Mouse (Mus musculus) frontal cortex, postnatal 10 days (tissue): ENCODE results near the gene Lipa.
A peak's percentile ranks its signal among the peaks of the same experiment; 100 is the strongest.

ENCODE experiments used
- DNase-seq, 2 experiments: peaks; one replicate each; pipeline ENCODE4 v3.0.0; 2022; ENCODE audit warnings: low spot score in 2 of 2, mixed read lengths in 1 of 2

Gene Lipa

GRCm38 (mm10) chr19:34523106-34523725, 4.1 kb downstream of the Lipa start:
- no peak for DNase-seq

DNA sequence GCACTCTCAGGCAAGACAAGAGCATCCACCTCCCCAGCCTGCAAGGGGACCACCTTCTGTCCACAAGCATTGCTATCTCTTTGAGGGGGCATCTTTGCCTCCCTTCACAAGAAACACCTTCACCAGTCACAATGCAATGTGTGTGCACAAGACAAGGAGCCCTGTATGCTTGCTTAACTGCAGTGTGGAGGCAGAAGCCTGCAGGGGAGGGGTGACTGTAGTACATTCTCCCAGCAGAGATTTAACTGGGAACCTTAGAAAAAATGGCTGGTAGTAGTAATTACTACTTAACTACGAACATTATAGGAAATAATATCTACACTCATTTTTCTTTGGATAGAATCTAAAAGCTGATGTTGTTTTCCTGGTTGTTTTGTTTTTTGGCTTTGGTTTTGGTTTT, 5.3 kb downstream of the Lipa start:
- DNase-seq = no peak

- DNase-seq = no peak
Observed at GRCm38 (mm10) chr19:34521361-34521760, 5.9 kb downstream of the Lipa start.

DNA sequence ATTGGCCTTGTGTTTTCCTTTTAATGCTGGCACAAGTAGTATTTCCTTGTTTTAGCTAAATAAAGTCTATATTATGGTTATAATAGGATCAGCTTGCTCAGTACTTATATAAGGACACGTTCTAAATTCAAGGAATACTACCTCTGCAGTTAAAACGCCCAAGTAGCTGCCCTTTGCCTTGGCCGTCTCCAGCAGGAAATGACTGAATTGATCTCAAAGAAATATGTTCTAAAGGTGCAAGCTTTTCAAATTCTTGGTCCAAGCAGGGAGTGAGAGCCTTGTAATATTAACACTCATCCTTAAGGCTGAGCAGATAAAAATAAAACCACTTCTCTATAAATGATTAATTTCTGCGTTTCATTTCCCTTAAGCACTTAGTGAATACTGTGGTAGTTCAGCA, 7.2 kb downstream of the Lipa start:
- DNase-seq = no peak

- DNase-seq = no peak
Observed at GRCm38 (mm10) chr19:34519646-34520045, 7.6 kb downstream of the Lipa start.

GRCm38 (mm10) chr19:34518786-34519185, 8.5 kb downstream of the Lipa start:
- no peak for DNase-seq

GRCm38 (mm10) chr19:34517812-34518594, 9.3 kb downstream of the Lipa start:
- DNase-seq = no peak

DNA sequence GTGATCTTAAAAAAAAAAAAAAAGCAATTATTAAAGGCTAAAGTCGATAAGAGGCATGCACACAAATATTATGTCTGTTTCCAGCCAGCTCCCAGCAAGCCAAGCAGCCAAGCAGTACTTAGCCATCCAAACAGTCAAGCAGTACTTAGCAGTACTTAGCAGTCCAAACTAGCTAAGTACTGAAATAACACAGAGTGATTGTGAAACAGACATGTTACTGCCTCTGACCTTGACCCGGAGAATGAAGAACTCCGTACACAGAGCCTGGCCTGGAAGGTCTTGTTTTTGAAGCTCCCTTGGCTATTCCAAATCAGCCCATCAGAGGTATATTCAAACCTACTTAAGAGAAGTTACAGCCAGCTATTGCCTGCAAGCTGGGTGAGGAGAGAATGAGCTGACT, 10.1 kb downstream of the Lipa start:
- DNase-seq = no peak

GRCm38 (mm10) chr19:34516346-34516745, 10.9 kb downstream of the Lipa start:
- no peak for DNase-seq

DNA sequence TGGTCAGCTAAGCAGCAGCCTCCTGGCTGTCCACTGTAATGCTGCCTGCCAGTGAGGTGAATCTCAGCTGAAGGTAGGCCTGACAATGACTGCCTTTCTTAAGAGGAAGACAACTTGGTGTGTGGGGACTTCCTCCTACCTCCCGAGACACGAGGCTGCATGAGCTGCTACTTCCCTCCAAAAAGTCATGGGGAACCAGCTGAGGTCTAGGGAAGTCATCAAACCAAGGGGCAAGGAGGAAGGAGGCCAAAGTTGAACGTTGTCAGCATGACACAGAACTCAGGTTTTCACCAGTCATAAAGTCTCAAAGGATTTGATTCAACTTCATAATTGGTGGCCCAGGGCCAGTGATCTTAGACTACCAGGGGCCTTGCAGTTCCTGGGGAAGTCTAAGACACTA, 11.6 kb downstream of the Lipa start:
- DNase-seq = no peak

DNA sequence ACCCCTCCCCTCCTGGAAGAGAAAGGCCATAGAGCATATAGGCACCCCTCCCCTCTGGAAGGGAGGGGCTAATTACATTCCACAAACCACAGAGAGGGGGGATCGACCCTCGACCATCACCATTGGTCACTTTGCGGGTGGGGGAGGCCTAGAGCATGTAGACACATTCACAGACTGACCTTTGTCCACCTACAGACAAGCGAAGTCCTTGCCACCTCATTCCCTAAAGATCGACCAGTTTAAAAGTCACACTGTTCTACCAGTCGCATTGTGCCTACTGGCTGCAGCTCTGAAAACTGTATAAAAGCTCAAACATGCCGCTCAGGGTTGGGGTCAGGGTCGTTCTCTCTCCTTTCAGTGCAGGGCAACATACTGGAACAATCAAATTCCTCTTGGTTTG, 15.7 kb downstream of the Lipa start:
- no peak for DNase-seq

DNA sequence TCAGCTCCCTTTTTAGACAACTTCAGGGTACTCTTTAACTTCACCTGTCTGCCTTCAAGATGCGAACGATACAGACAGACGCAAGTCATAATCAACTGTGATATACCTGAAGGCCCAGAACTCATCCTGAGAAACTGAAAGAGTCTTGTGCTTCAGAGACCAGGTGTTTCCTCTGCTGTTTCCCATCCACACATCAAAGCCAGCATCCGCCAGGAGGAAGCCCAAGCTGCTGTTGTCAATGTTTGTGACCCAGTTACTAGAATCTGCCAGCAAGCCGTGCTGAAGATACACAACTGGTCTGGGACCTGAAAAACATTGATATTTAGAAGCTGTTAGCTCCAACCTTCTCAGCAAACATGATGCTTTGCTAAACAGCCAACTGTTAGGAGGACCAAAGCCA, 16.6 kb downstream of the Lipa start:
- no peak for DNase-seq

DNA sequence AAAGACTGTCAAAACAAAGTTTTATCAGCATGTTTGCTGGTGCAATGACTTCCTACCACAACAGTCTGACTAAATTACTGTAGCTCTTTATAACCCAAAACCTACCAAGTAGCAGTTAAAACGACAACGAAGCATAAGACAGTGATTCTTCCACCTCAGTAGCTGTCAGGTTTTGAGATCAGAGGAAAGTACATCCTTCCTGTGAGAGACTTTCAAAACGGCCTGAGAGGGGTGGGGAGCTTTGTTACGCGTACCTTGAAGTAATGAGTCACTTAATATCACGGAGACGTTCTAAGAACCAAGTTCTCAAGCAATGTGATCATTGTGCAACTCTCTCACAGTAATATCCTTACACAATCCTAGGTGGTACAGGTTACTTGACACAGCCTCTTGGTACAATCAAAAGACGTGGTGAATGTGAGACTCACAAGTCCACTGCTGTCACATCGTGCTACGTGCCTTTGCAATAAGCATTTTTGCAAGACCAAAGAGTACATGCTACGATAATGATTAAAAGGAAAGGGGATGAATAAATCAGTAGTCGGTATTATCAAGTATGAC, 22.0 kb downstream of the Lipa start:
- DNase-seq = no peak

- DNase-seq = peak; percentile 18 to 31
Observed at GRCm38 (mm10) chr19:34500763-34501162, 26.5 kb downstream of the Lipa start.

DNA sequence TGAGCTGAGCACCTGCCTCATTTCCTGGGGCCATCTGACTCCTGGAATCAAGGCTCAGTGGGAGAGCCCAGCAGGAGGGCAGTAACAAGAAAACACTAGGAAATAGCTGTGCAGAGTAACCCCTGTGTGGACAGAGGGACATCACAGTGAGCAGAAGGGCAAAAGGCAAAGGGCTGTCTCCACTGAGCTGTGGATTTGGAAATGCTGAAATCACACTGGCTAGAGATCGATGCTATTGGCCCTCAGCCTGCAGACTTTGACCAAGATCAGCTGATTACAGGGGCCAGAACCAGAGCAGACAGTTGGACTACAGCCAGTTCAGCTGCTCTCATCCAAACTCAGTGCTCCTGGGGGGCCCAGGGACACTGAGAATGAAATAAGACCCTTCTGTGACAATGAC, 30.9 kb downstream of the Lipa start:
- no peak for DNase-seq

DNA sequence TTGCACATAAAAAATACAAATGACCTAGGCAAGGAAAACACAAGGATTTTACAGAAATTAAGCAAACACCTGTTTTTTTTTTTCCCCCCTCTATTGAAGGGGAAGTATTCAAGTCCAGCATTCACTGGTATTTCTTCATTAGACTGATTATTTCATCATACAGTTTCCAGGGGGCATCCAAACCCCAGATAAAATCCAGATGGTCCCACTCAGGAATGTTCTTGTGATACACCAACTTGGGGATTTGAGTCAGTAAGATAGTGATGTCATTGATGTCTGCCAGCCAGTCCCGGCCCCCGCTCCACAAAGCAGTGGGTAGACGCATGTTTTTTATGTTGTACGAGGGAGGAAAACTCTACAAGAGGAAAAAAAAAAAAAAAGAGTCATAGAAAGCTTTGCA, 33.4 kb downstream of the Lipa start:
- DNase-seq = no peak

DNA sequence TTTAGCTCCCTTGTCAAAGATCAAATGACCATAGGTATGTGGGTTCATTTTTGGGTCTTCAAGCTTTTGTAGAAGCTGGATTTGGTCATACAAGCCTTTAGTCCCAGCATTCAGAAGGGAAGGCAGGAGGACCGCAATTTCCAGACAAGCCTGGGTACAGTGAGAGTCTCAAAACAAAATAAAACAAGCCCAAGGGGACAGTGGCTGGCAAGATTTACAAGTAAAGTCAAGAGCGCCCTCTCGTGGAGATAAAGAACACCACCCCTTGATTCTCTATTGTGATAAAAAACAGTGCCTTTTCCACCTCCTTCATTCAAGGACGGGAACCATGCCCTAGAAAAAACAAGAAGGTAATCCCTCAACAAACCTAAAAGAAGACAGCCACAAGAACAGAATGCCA, 43.7 kb downstream of the Lipa start:
- DNase-seq = peak in 1 of 2 experiments; percentile 15

GRCm38 (mm10) chr19:34474991-34475971, 52.0 kb downstream of the Lipa start, which contains the start of gene Ch25h:
Gene Ch25h (minus strand): TSS chr19:34475164.
- DNase-seq = peak in 1 of 2 experiments; percentile 27

- no peak for DNase-seq
Observed at GRCm38 (mm10) chr19:34474228-34474990, 52.9 kb downstream of the Lipa start.

DNA sequence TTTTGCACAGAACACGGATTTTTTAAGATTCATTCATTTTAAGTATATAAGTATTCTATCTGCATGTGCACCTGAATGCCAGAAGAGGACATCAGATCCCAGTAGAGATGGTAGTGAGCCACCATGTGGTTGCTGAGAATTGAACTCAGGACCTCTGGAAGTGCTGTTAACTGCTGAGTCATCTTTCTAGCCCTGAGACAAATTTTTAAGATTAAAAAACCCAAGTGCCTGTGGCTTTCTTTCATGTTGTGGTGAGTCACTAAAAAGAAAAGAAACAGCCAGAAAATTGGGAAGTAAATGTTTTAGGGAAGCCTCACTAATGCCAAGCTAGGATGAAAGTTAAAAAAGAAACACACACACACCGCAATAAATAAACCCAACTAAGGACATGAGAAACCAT, 55.6 kb downstream of the Lipa start:
- no peak for DNase-seq

DNA sequence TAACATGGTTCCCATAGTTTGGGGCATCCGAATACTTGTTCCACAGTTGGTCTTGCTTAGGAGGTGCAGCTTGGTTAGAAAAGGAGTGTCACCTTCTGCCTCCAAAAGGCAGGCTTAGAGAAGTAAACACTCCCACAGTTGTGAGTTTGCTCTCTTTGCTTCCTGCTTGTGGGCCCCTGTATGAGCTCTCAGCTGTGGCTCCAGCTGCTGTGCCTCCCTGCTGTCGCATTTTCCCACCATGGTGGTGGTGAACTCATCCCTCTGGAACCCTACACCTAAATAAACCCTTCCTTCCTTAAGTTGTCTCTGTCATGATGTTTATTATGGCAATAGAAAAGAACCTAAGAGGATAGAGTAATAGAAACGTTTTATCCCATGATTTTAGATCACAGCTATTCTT, 58.5 kb downstream of the Lipa start:
- no peak for DNase-seq
